Mouse (Mus musculus) intestine, postnatal 0 days (tissue): Measurements from ENCODE around the gene S1pr4. TPM values are rescaled to one million over a fixed set of nuclear protein-coding genes. Genes with fewer than 3 reads are reported as not detected.

Experiments
- ATAC-seq: fragments of 200-750 bp; cut with Nextera tagmentation; 2 replicates; pipeline ENCODE4 v1.8.0; 2017; ENCODE audit warnings: mild to moderate bottlenecking, moderate TSS enrichment, moderate library complexity
- H3K27ac ChIP-seq: fragments of 300-500 bp; sonication (generic); 2 replicates; pipeline ENCODE4 v1.5.1; 2014; ENCODE audit warnings: mild to moderate bottlenecking, low read depth, low read length, moderate library complexity
- H3K27me3 ChIP-seq: fragments of 300-500 bp; sonication (generic); replicated peaks from 2 replicates; pipeline ENCODE4 v1.6.1; 2014; ENCODE audit warnings: low read length, mixed read lengths; ENCODE audit not compliant: control insufficient read depth, insufficient read depth
- H3K36me3 ChIP-seq: fragments of 300-500 bp; sonication (generic); 2 replicates; pipeline ENCODE4 v1.6.1; 2014; ENCODE audit warnings: mild to moderate bottlenecking, moderate library complexity; ENCODE audit not compliant: control insufficient read depth, insufficient read depth
- H3K4me1 ChIP-seq: fragments of 300-500 bp; sonication (generic); replicated peaks from 2 replicates; pipeline ENCODE4 v1.6.1; 2014; ENCODE audit warnings: antibody characterized with exemption, low read length, mixed read lengths; ENCODE audit not compliant: control insufficient read depth, insufficient read depth
- H3K4me2 ChIP-seq: fragments of 300-500 bp; sonication (generic); replicated peaks from 2 replicates; pipeline ENCODE4 v1.6.1; 2014; ENCODE audit warnings: low read depth, mild to moderate bottlenecking, moderate library complexity
- H3K4me3 ChIP-seq: fragments of 300-500 bp; sonication (generic); 2 replicates; pipeline ENCODE4 v1.5.1; 2014; ENCODE audit warnings: low read depth, low read length
- H3K9ac ChIP-seq: fragments of 300-500 bp; sonication (generic); 2 replicates; pipeline ENCODE4 v1.6.1; 2014; ENCODE audit warnings: mild to moderate bottlenecking, low read depth, low read length
- H3K9me3 ChIP-seq: fragments of 300-500 bp; sonication (generic); 2 replicates; pipeline ENCODE4 v1.6.1; 2016; ENCODE audit warnings: mixed run types; ENCODE audit not compliant: control insufficient read depth
- CTCF ChIP-seq: sonication (generic); IDR thresholded peaks from 2 replicates; pipeline ENCODE4 v1.5.1; 2016; ENCODE audit warnings: low read depth, mild to moderate bottlenecking, control low read depth, antibody characterized with exemption, moderate library complexity
- WGBS: fragments of 180-500 bp; shearing (Covaris S2); extraction: QIAGEN DNeasy Blood & Tissue Kit; methylation state at CpG from one replicate; pipeline ENCODE4 v1.1.7; 2014; 5-methylcytosine and 5-hydroxymethylcytosine counted together
- polyA plus RNA-seq: library from polyadenylated mRNA; unstranded; fragments of >200 nt; fragmentation: Nextera tagmentation; extraction: Ambion mirVana; gene quantifications from 2 replicates; pipeline ENCODE4 v1.2.1, GENCODE M21; 2015

Gene S1pr4
- polyA plus RNA-seq, 1 experiment from 2014 or later, result 0.74 TPM

GRCm38 (mm10) chr10:81485479-81486018, 14.4 kb downstream of the S1pr4 start:
- Histone ChIP-seq H3K27ac (no peak overlapping the region), H3K9ac (no peak overlapping the region), H3K4me2 (no peak overlapping the region), H3K9me3 (no peaks in the 10 kb centered on the region), H3K36me3 (peaks cover 47% of the 10 kb centered on the region), H3K4me3 (no peak overlapping the region), H3K27me3 (peaks cover 17% of the 10 kb centered on the region), H3K4me1 (no peaks in the 10 kb centered on the region)
- TF ChIP-seq CTCF, result no peak
- 69% methylated on average over 7 of the region's 7 CpGs for WGBS
- no peak for ATAC-seq

DNA sequence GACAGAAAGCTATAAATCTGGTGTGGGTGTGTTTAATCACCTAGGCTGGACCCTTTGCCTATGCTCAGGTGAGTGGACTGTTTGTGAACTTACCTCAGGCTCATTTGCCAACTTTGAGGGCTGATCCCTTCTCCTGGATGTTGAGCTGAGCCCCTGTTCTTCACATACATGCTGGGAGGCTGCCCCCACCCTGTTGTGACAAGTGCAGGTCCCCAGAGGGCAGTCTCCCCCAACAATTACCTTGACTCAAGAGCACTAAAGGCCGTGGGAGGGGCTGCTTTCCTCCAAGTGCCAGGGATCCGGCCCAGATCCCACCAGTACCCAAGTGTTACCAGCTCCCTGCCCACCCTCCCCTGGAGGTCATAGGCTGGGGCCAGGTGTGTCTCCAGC, 14.9 kb downstream of the S1pr4 start:
- no peak overlapping the region for H3K4me2 ChIP-seq
- H3K4me3 ChIP-seq, result no peak overlapping the region
- peaks cover 42% of the 10 kb centered on the region for H3K36me3 ChIP-seq
- no peaks in the 10 kb centered on the region for H3K9me3 ChIP-seq
- no peak overlapping the region for H3K9ac ChIP-seq
- H3K27ac ChIP-seq, result no peak overlapping the region
- H3K4me1 ChIP-seq, result no peaks in the 10 kb centered on the region
- 14% methylated on average over 2 of the region's 2 CpGs for WGBS
- no peak for ATAC-seq
- peaks cover 18% of the 10 kb centered on the region for H3K27me3 ChIP-seq
- TF ChIP-seq CTCF, result peak; percentile 54

- Histone ChIP-seq H3K4me3 (no peak overlapping the region), H3K4me1 (no peaks in the 10 kb centered on the region), H3K27me3 (peaks cover 21% of the 10 kb centered on the region), H3K4me2 (no peak overlapping the region), H3K9me3 (no peaks in the 10 kb centered on the region), H3K9ac (no peak overlapping the region), H3K36me3 (peaks cover 37% of the 10 kb centered on the region), H3K27ac (no peak overlapping the region)
- 61% methylated on average over 6 of the region's 6 CpGs for WGBS
- TF ChIP-seq CTCF, result no peak
- ATAC-seq, result no peak
These were observed 15.4 kb downstream of the S1pr4 start for GRCm38 (mm10) chr10:81484441-81485059.

GRCm38 (mm10) chr10:81483983-81484382, 15.9 kb downstream of the S1pr4 start:
- WGBS, result 22% methylated on average over 9 of the region's 9 CpGs
- H3K27ac ChIP-seq, result no peak overlapping the region
- no peaks in the 10 kb centered on the region for H3K9me3 ChIP-seq
- no peak overlapping the region for H3K4me3 ChIP-seq
- peaks cover 31% of the 10 kb centered on the region for H3K36me3 ChIP-seq
- H3K9ac ChIP-seq, result no peak overlapping the region
- TF ChIP-seq CTCF, result peak; percentile 67
- ATAC-seq, result no peak
- H3K4me1 ChIP-seq, result no peaks in the 10 kb centered on the region
- no peak overlapping the region for H3K4me2 ChIP-seq
- H3K27me3 ChIP-seq, result peaks cover 21% of the 10 kb centered on the region

- TF ChIP-seq CTCF, result peak; percentile 80
- WGBS, result under 1% methylated on average over 36 of the region's 36 CpGs
- H3K9ac ChIP-seq, result peak within 1 kb of the TSS; percentile 40
These were observed 17.4 kb downstream of the S1pr4 start, which contains the start of gene Celf5 for GRCm38 (mm10) chr10:81482533-81482889. TSS of gene Celf5 (minus strand) at chr10:81482709.

GRCm38 (mm10) chr10:81481605-81482532, 18.1 kb downstream of the S1pr4 start:
- TF ChIP-seq CTCF, result no peak
- WGBS, result 4% methylated on average over 34 of the region's 35 CpGs
- 0 out of 2 replicates have a peak, but pooled peaks have one; percentile 5 for ATAC-seq
- Histone ChIP-seq H3K27me3 (peaks cover 36% of the 10 kb centered on the region), H3K9ac (peak overlapping the region; percentile 40), H3K36me3 (peaks cover 10% of the 10 kb centered on the region), H3K27ac (no peak overlapping the region), H3K9me3 (no peaks in the 10 kb centered on the region), H3K4me3 (peak overlapping the region; percentile 41), H3K4me1 (no peaks in the 10 kb centered on the region), H3K4me2 (peak overlapping the region; percentile 81)

More at GRCm38 (mm10) chr10:81482533-81482889, 17.4 kb downstream of the S1pr4 start, which contains the start of gene Celf5:
- Histone ChIP-seq H3K27me3 (peaks cover 29% of the 10 kb centered on the region), H3K4me3 (peak within 1 kb of the TSS; percentile 41), H3K4me1 (no peaks in the 10 kb centered on the region), H3K27ac (no peak within 1 kb of the TSS), H3K36me3 (peaks cover 17% of the 10 kb centered on the region), H3K9me3 (no peaks in the 10 kb centered on the region), H3K4me2 (peak within 1 kb of the TSS; percentile 81)
- peak; percentile 32; the same call in 1 of the 2 replicates for ATAC-seq
